Mouse (Mus musculus) liver, postnatal 0 days (tissue): ENCODE measurements around the gene Ssh2.

ENCODE experiments used
- CTCF ChIP-seq: sonication (generic); IDR thresholded peaks from 2 replicates; pipeline ENCODE4 v1.5.1; 2016; ENCODE audit warnings: antibody characterized with exemption, low read depth
- EP300 ChIP-seq: IDR thresholded peaks from 2 replicates; pipeline ENCODE4 v1.6.1; 2016; ENCODE audit warnings: antibody characterized with exemption, low read depth, mild to moderate bottlenecking

GRCm38 (mm10) chr11:77369188-77369840 is 153.2 kb downstream of the Ssh2 start:
- no peak for TF ChIP-seq CTCF
- TF ChIP-seq EP300: no peak
